Mouse (Mus musculus): ENCODE measurements around the gene Lrmda.
"Not testable (repeated sequence)": the region's sequence is repeated elsewhere in the genome, so short reads cannot be mapped to it uniquely, and the experiment has no call there.

Lrmda gene

GRCm38 (mm10) chr14:22745882-22746480 is 726.5 kb downstream of the Lrmda start:
- no peak for DNase-seq

GRCm38 (mm10) chr14:22747816-22748215 is 728.3 kb downstream of the Lrmda start:
- no peak for DNase-seq

GRCm38 (mm10) chr14:22750409-22750808 is 730.9 kb downstream of the Lrmda start:
- no peak for DNase-seq

GRCm38 (mm10) chr14:22751290-22751689 is 731.8 kb downstream of the Lrmda start:
- no peak for DNase-seq

GRCm38 (mm10) chr14:22754633-22755032 is 735.1 kb downstream of the Lrmda start:
- no peak for DNase-seq

GRCm38 (mm10) chr14:22757493-22757892 is 738.0 kb downstream of the Lrmda start:
- DNase-seq: no peak

- DNase-seq: no peak
Measured at GRCm38 (mm10) chr14:22759216-22759615, 739.7 kb downstream of the Lrmda start.

- no peak for DNase-seq
Measured at GRCm38 (mm10) chr14:22759673-22760072, 740.2 kb downstream of the Lrmda start.

GRCm38 (mm10) chr14:22760241-22761039 is 740.9 kb downstream of the Lrmda start:
- no peak for DNase-seq

- DNase-seq: no peak
Measured at GRCm38 (mm10) chr14:22781709-22782108, 762.2 kb downstream of the Lrmda start.

GRCm38 (mm10) chr14:22782365-22782764 is 762.9 kb downstream of the Lrmda start:
- no peak for DNase-seq

GRCm38 (mm10) chr14:22783211-22784161 is 764.0 kb downstream of the Lrmda start:
- DNase-seq: no peak

- DNase-seq: no peak
Measured at GRCm38 (mm10) chr14:22800020-22800419, 780.5 kb downstream of the Lrmda start.

- DNase-seq: no peak
Measured at GRCm38 (mm10) chr14:22800871-22801636, 781.5 kb downstream of the Lrmda start.

- not testable (repeated sequence) for DNase-seq
Measured at GRCm38 (mm10) chr14:22801714-22802113, 782.2 kb downstream of the Lrmda start.

- no peak for DNase-seq
Measured at GRCm38 (mm10) chr14:22807324-22807723, 787.8 kb downstream of the Lrmda start.

GRCm38 (mm10) chr14:22807726-22808594 is 788.4 kb downstream of the Lrmda start:
- peak; percentile 11 for DNase-seq

GRCm38 (mm10) chr14:22808595-22809166 is 789.2 kb downstream of the Lrmda start:
- no peak for DNase-seq

GRCm38 (mm10) chr14:22809229-22809628 is 789.7 kb downstream of the Lrmda start:
- DNase-seq: no peak

GRCm38 (mm10) chr14:22810531-22810930 is 791.0 kb downstream of the Lrmda start:
- DNase-seq: no peak

- DNase-seq: no peak
Measured at GRCm38 (mm10) chr14:22812824-22813223, 793.3 kb downstream of the Lrmda start.
